Mouse (Mus musculus) thymus, postnatal 0 days (tissue): ENCODE measurements around the gene Cenpu. TPM values are rescaled to one million over a fixed set of nuclear protein-coding genes. Genes with fewer than 3 reads are reported as not detected.

Experiments
- DNase-seq: peaks from one replicate; pipeline ENCODE4 v3.0.0-alpha.2; 2015; ENCODE audit warnings: low spot score
- polyA plus RNA-seq: library from polyadenylated mRNA; unstranded; fragments of >200 nt; fragmentation: Nextera tagmentation; extraction: Ambion mirVana; gene quantifications from 2 replicates; pipeline ENCODE4 v1.2.1, GENCODE M21; 2015

The Cenpu gene
- polyA plus RNA-seq, 1 experiment from 2014 or later, result 15.5 TPM

GRCm38 (mm10) chr8:46598753-46599152 is 46.9 kb downstream of the Cenpu start:
- no peak for DNase-seq

- DNase-seq, result no peak
These were observed 47.6 kb downstream of the Cenpu start for GRCm38 (mm10) chr8:46599314-46599904.

- no peak for DNase-seq
These were observed 49.3 kb downstream of the Cenpu start for GRCm38 (mm10) chr8:46600959-46601707.

GRCm38 (mm10) chr8:46603587-46603986 is 51.8 kb downstream of the Cenpu start:
- DNase-seq, result no peak

GRCm38 (mm10) chr8:46606930-46607329 is 55.1 kb downstream of the Cenpu start:
- DNase-seq, result no peak

GRCm38 (mm10) chr8:46611557-46611956 is 59.7 kb downstream of the Cenpu start:
- DNase-seq, result no peak

- DNase-seq, result no peak
These were observed 61.1 kb downstream of the Cenpu start for GRCm38 (mm10) chr8:46612913-46613312.

GRCm38 (mm10) chr8:46613377-46613776 is 61.5 kb downstream of the Cenpu start:
- no peak for DNase-seq

GRCm38 (mm10) chr8:46615936-46616335 is 64.1 kb downstream of the Cenpu start:
- peak; percentile 17 for DNase-seq

GRCm38 (mm10) chr8:46616879-46617689 is 65.3 kb downstream of the Cenpu start, which contains the start of the genes Primpol and Casp3:
Gene Primpol, minus strand, starts transcription at chr8:46617212.
Gene Casp3, plus strand, starts transcription at chr8:46617291.
- peak; percentile 96 for DNase-seq

- DNase-seq, result peak; percentile 38
These were observed 66.1 kb downstream of the Cenpu start for GRCm38 (mm10) chr8:46617690-46618620.

- DNase-seq, result no peak
These were observed 67.0 kb downstream of the Cenpu start for GRCm38 (mm10) chr8:46618639-46619320.

- no peak for DNase-seq
These were observed 70.8 kb downstream of the Cenpu start for GRCm38 (mm10) chr8:46622446-46623270.

- DNase-seq, result no peak
These were observed 73.3 kb downstream of the Cenpu start for GRCm38 (mm10) chr8:46625166-46625565.

- DNase-seq, result no peak
These were observed 74.8 kb downstream of the Cenpu start for GRCm38 (mm10) chr8:46626642-46627041.

GRCm38 (mm10) chr8:46627881-46628280 is 76.1 kb downstream of the Cenpu start:
- no peak for DNase-seq

- no peak for DNase-seq
These were observed 76.8 kb downstream of the Cenpu start for GRCm38 (mm10) chr8:46628645-46629044.
